Mouse (Mus musculus): ENCODE measurements at regions not wholly inside any gene's neighbourhood (a gene's known extent, or its start where the extent isn't known, plus 50 kb on each side); places are given as distances from the start of the nearest gene placed in this dataset.
A peak's percentile ranks its signal among the peaks of the same experiment; 100 is the strongest.

- Histone ChIP-seq H3K4me2 (replicated peaks) (peak overlapping the region; percentile 45), H3K36me3 (no peaks in the 10 kb centered on the region), H3K4me3 (peak overlapping the region; percentile 1; the same call in 1 of the 2 replicates), H3K9me3 (replicated peaks) (no peaks in the 10 kb centered on the region), H3K27ac (peak overlapping the region; percentile 84), H3K27me3 (no peaks in the 10 kb centered on the region), H3K4me1 (peaks cover 17% of the 10 kb centered on the region), H3K9ac (no peak overlapping the region)
- 26% methylated on average over 9 of the region's 9 CpGs for WGBS
- peak; percentile 67 for ATAC-seq (ENCODE audit: low FRiP score)
Measured at GRCm38 (mm10) chr13:29015605-29015994, 62.1 kb upstream of the Sox4 start.

- H3K9me3 ChIP-seq (replicated peaks) = no peaks in the 10 kb centered on the region
- WGBS = 25% methylated on average over 13 of the region's 13 CpGs
- H3K36me3 ChIP-seq = no peaks in the 10 kb centered on the region
- H3K4me2 ChIP-seq (replicated peaks) = peak overlapping the region; percentile 45
- ATAC-seq (ENCODE audit: low FRiP score) = peak; percentile 84
- H3K27me3 ChIP-seq = no peaks in the 10 kb centered on the region
- H3K4me1 ChIP-seq = peaks cover 17% of the 10 kb centered on the region
- peak overlapping the region; percentile 84 for H3K27ac ChIP-seq
- 0 out of 2 replicates have a peak overlapping the region, but pooled peaks have one; percentile 18 for H3K9ac ChIP-seq
- peak overlapping the region; percentile 1 for H3K4me3 ChIP-seq
Measured at GRCm38 (mm10) chr13:29014827-29015604, 61.5 kb upstream of the Sox4 start.

- Histone ChIP-seq H3K36me3 (no peaks in the 10 kb centered on the region), H3K9ac (0 out of 2 replicates have a peak overlapping the region, but pooled peaks have one; percentile 18), H3K4me1 (peaks cover 17% of the 10 kb centered on the region), H3K27me3 (no peaks in the 10 kb centered on the region), H3K27ac (peak overlapping the region; percentile 84), H3K9me3 (replicated peaks) (no peaks in the 10 kb centered on the region), H3K4me2 (replicated peaks) (peak overlapping the region; percentile 45), H3K4me3 (no peak overlapping the region)
- ATAC-seq (ENCODE audit: low FRiP score) = peak; percentile 45
- WGBS = 73% methylated on average over 15 of the region's 15 CpGs
Measured at GRCm38 (mm10) chr13:29014066-29014826, 60.7 kb upstream of the Sox4 start.

GRCm38 (mm10) chr13:29006467-29006866 lies 53.0 kb upstream of the Sox4 start:
- Histone ChIP-seq H3K36me3 (no peaks in the 10 kb centered on the region), H3K9ac (no peak overlapping the region), H3K4me1 (no peaks in the 10 kb centered on the region), H3K4me3 (no peak overlapping the region), H3K27me3 (no peaks in the 10 kb centered on the region), H3K4me2 (replicated peaks) (no peak overlapping the region), H3K27ac (no peak overlapping the region), H3K9me3 (replicated peaks) (no peaks in the 10 kb centered on the region)
- no peak for ATAC-seq (ENCODE audit: low FRiP score)

Data from hindbrain, embryonic 12.5 days (tissue).